Mouse (Mus musculus): ENCODE data around the gene Tpbgl.

Tpbgl gene

GRCm38 (mm10) chr7:99642078-99642477 is 15.2 kb upstream of the Tpbgl start:
- DNase-seq (ENCODE audit: low read depth, low spot score): no peak

DNA sequence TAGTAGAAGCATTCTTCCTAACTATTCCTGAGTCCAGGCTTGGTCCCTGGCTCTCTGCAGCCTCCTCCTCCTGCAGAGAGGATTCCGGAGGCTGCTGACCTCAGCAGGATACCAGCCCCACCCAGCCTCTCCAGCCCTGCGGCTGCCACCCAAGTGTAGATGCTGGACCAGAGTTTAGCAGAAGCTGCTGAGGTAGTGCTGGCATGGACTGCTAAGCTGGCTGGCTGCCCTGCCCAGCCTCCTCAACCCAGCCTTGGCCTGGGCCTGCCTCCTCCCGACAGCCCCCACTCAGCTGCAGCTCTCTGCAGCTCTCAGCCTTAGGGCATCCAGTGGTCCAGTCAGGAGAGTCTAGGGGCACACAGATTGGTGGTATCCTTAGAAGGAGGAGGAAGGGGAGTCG is 14.3 kb upstream of the Tpbgl start:
- no peak for DNase-seq (ENCODE audit: low read depth, low spot score)

DNA sequence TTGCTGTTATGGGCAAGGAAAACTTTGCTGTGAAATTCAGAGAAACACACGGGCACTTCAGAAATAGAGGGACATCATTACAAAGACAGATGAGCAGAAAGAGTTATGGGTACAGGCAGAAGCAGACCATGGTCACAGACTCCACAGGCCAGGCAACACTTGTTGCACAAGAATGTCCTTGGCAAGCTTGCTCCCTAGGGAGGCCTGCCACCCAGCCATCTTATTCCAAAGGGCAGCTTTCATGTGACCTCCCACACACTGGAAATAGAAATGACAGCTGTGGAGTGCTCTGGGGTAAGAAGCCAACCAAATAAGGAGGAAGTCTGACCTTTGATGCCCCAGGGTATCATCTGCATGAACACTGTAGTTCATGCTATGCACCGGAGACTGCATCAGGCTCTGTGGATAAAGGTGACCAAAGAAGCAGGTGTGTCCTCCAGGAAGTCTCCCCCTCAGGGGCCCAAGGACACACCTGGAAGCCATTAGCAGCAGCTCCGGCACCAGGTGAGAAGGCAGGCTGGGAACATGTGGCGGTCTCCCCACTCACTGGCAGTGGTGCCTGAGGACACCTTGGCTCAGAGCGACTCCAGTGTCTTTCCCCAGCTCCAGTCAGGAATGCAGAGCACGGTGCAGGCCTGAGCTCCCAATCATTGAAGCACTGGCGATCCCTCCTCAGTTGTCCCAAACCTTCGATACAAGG is 7.2 kb upstream of the Tpbgl start:
- DNase-seq (ENCODE audit: low read depth, low spot score): no peak

GRCm38 (mm10) chr7:99632286-99632685 is 5.4 kb upstream of the Tpbgl start:
- DNase-seq (ENCODE audit: low read depth, low spot score): no peak

DNA sequence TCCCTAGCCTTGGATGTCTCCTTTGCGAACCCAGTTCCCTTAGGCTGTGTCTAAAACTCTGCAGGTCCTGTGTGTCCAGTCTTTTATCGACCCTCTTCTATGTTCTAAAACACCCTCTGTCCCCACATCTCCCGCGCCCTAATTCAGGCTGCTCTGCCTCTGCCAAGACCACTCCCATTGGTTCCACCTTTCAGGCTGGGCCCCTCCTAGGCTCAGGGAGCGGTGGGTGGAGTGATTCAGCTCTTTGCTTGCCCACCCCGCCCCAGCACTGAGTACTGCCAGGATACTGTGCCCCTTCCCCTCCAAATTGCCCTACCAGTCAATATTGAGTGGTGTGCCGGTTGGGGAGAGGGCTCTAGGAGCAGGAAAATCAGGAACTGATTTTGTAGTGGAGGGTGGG is 463 bp upstream of the Tpbgl start:
- no peak for DNase-seq (ENCODE audit: low read depth, low spot score)

- DNase-seq (ENCODE audit: low read depth, low spot score): peak; percentile 56
Measured at GRCm38 (mm10) chr7:99625722-99626375, 1.1 kb downstream of the Tpbgl start.

- DNase-seq (ENCODE audit: low read depth, low spot score): peak; percentile 23
Measured at GRCm38 (mm10) chr7:99618860-99619259, 8.0 kb downstream of the Tpbgl start.

DNA sequence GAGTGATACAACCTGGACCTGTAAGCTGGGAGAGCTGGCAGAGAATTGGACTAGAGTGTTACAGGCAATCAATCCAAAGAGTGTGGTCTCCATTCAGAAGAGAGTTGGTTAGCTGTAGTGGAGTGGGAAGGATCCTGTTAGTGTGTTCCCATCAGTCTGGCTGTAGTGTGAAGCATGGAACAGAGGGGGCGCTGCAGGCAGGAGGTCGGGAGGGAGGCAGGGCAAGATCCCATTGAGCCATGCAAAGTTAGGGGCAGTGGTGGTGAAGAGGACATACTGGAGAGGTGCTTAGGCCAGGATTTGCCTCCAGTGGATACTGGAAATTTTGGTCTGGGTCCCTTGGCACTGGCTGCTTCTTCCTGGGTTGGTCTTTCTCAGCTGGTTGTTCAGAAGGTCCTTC is 8.6 kb downstream of the Tpbgl start:
- DNase-seq (ENCODE audit: low read depth, low spot score): no peak

GRCm38 (mm10) chr7:99607632-99608031 is 19.3 kb downstream of the Tpbgl start:
- no peak for DNase-seq (ENCODE audit: low read depth, low spot score)

DNA sequence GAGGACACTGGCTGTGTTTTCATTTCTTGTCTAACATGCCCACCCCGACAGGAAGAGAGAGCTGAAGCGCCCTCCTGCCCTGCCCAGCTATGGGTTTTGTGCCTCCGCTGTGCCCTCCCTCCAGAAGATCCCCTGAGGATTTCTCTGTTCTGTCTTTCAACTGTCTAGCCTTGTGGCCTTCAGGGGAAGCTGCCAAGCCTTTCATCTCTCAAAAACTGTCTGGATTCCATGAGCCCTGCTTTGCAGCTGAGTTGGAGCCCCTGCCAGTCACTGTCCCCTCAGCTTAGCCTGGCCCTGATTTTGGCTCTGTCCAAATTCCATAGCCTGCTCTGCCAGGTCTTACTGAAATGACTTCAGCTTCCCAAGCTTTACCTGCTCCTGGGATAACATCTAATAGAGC is 20.1 kb downstream of the Tpbgl start:
- DNase-seq (ENCODE audit: low read depth, low spot score): no peak

- no peak for DNase-seq (ENCODE audit: low read depth, low spot score)
Measured at GRCm38 (mm10) chr7:99606303-99606702, 20.6 kb downstream of the Tpbgl start.

DNA sequence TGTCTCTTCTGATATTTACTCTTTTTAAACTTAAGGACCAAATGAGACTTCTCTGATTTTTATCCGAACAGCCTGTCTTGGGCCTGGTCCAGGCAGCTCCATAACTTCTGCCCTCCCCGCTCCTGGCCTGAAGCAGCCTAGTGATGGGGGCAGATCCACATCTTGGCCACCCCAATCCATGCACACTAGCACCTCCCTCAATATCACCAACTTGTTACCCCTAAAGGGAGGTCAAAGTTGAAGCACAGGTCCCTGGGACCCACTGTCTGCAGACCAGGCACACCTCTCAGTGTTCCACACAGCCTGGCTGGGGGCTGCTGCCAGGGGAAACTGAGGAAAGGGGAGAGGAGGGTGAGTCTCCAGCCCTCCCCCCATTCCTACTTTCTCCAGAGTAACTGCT is 21.8 kb downstream of the Tpbgl start:
- no peak for DNase-seq (ENCODE audit: low read depth, low spot score)

GRCm38 (mm10) chr7:99603875-99604662 is 22.8 kb downstream of the Tpbgl start:
- no peak for DNase-seq (ENCODE audit: low read depth, low spot score)

DNA sequence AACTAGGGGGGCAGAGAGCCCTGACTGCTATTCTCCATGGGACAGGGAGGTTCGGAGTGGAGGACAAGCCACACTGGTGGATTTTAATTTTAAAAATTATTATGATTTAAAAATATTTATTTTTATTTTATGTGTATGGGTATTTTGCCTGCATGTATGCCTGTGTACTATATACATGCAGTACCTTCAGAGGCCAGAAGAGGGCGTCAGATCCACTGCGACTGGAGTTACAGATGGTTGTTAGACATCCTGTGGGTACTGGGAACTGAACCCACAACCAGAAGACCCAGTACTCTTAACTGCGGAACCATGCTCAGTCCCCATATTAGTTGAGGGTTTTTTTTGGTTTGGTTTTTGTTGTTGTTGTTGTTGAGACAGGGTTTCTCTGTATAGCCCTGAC is 28.2 kb downstream of the Tpbgl start:
- no peak for DNase-seq (ENCODE audit: low read depth, low spot score)

- DNase-seq (ENCODE audit: low read depth, low spot score): no peak
Measured at GRCm38 (mm10) chr7:99593868-99594803, 32.8 kb downstream of the Tpbgl start.

DNA sequence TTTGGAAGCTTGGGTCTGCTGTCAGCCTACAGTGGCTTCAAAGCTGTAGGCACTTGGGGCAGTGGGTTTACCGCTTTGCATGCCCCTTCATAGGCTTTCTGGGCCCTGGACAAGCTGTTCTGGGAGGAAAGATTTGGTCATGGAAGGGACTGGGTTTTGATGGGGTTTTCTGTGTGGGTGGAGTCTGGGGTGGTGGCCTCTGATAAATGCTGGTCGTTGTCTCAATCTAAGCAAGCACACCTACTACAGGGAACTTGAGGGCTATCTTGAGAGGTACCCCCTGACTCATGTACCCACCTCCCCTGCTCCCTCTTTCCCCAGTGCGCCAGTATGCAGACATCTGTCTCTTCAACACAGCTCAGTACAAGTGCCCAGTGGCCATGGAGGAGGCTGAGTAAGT is 34.2 kb downstream of the Tpbgl start:
- no peak for DNase-seq (ENCODE audit: low read depth, low spot score)

GRCm38 (mm10) chr7:99590646-99591045 is 36.3 kb downstream of the Tpbgl start:
- no peak for DNase-seq (ENCODE audit: low read depth, low spot score)

- peak; percentile 61 for DNase-seq (ENCODE audit: low read depth, low spot score)
Measured at GRCm38 (mm10) chr7:99590064-99590463, 36.8 kb downstream of the Tpbgl start.

- no peak for DNase-seq (ENCODE audit: low read depth, low spot score)
Measured at GRCm38 (mm10) chr7:99585976-99586375, 40.9 kb downstream of the Tpbgl start.

GRCm38 (mm10) chr7:99583625-99584024 is 43.3 kb downstream of the Tpbgl start:
- DNase-seq (ENCODE audit: low read depth, low spot score): no peak

DNA sequence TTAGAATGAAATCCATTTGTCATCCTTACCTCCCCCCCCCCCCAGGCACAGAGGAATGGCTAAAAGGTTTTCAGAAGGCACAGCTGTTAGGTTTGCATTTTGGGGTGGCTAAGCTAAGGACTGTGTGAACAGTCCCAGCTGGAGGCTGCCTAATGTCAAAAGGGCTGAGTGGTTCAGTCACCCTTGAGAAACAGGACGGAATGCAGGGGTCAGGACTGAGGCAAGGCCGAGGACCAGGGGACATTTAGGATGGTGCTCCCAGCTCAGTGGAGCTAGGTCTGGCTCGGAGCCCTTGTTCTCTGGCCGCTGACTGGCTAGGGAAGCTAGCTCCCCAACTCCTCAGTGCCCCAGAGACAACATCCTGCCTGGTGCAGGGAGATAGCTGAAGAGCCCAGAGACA is 44.0 kb downstream of the Tpbgl start:
- DNase-seq (ENCODE audit: low read depth, low spot score): no peak

- DNase-seq (ENCODE audit: low read depth, low spot score): no peak
Measured at GRCm38 (mm10) chr7:99582306-99582705, 44.6 kb downstream of the Tpbgl start.

Measured in retina, adult 2 months (tissue).